Mouse (Mus musculus): ENCODE results near the gene Stam2.

The Stam2 gene

GRCm38 (mm10) chr2:52720231-52721025 is 21.7 kb downstream of the Stam2 start:
- no peak for DNase-seq

GRCm38 (mm10) chr2:52717076-52717475 is 25.0 kb downstream of the Stam2 start:
- no peak for DNase-seq

- no peak for DNase-seq
Measured at GRCm38 (mm10) chr2:52715538-52715937, 26.5 kb downstream of the Stam2 start.

GRCm38 (mm10) chr2:52714111-52714510 is 28.0 kb downstream of the Stam2 start:
- DNase-seq = no peak

- DNase-seq = no peak
Measured at GRCm38 (mm10) chr2:52710804-52711203, 31.3 kb downstream of the Stam2 start.

GRCm38 (mm10) chr2:52709417-52709816 is 32.7 kb downstream of the Stam2 start:
- DNase-seq = no peak

GRCm38 (mm10) chr2:52701368-52702036 is 40.6 kb downstream of the Stam2 start:
- no peak for DNase-seq

GRCm38 (mm10) chr2:52700352-52700751 is 41.7 kb downstream of the Stam2 start:
- no peak for DNase-seq

GRCm38 (mm10) chr2:52694604-52695003 is 47.5 kb downstream of the Stam2 start:
- peak; percentile 11 to 20 for DNase-seq

- DNase-seq = no peak
Measured at GRCm38 (mm10) chr2:52691745-52692144, 50.3 kb downstream of the Stam2 start.

GRCm38 (mm10) chr2:52686601-52687000 is 55.5 kb downstream of the Stam2 start:
- no peak for DNase-seq

GRCm38 (mm10) chr2:52677589-52677988 is 64.5 kb downstream of the Stam2 start:
- DNase-seq = no peak

- DNase-seq = no peak
Measured at GRCm38 (mm10) chr2:52676913-52677303, 65.2 kb downstream of the Stam2 start.

GRCm38 (mm10) chr2:52676023-52676912 is 65.8 kb downstream of the Stam2 start, which contains the start of gene Cacnb4:
Gene Cacnb4 (minus strand): TSS chr2:52676831.
- peak in 1 of 2 experiments; percentile 3 for DNase-seq

- DNase-seq = no peak
Measured at GRCm38 (mm10) chr2:52675278-52675987, 66.6 kb downstream of the Stam2 start.

- DNase-seq = no peak
Measured at GRCm38 (mm10) chr2:52674886-52675277, 67.2 kb downstream of the Stam2 start.

GRCm38 (mm10) chr2:52673172-52673571 is 68.9 kb downstream of the Stam2 start:
- DNase-seq = no peak

GRCm38 (mm10) chr2:52670733-52671132 is 71.3 kb downstream of the Stam2 start:
- DNase-seq = no peak

- no peak for DNase-seq
Measured at GRCm38 (mm10) chr2:52668480-52668879, 73.6 kb downstream of the Stam2 start.

- no peak for DNase-seq
Measured at GRCm38 (mm10) chr2:52656722-52657121, 85.4 kb downstream of the Stam2 start.

- DNase-seq = no peak
Measured at GRCm38 (mm10) chr2:52654541-52654940, 87.5 kb downstream of the Stam2 start.

GRCm38 (mm10) chr2:52651547-52651946 is 90.5 kb downstream of the Stam2 start:
- DNase-seq = no peak
